Mouse (Mus musculus): Measurements from ENCODE around the gene Fam229a. TPM values are rescaled to one million over a fixed set of nuclear protein-coding genes. Genes with fewer than 3 reads are reported as not detected.

The Fam229a gene
- not detected for polyA plus RNA-seq (2014; fragmentation: Illumina TruSeq; extraction: RNeasy Lipid Tissue Mini Kit (QIAGEN cat#74804); ENCODE audit: low read depth, low replicate concordance)

GRCm38 (mm10) chr4:129490972-129491880, at the start of gene Fam229a, which contains the start of gene Tssk3:
Gene Fam229a, plus strand, starts transcription at chr4:129491190.
Gene Tssk3, minus strand, starts transcription at chr4:129491022.

GRCm38 (mm10) chr4:129461183-129461960, 29.6 kb upstream of the Fam229a start, which contains the start of gene Bsdc1:
Gene Bsdc1, plus strand, starts transcription at chr4:129461581.

GRCm38 (mm10) chr4:129513086-129513767, 22.2 kb downstream of the Fam229a start, which contains the start of gene Marcksl1:
Gene Marcksl1, plus strand, starts transcription at chr4:129513581.

Other genes with a start within 250 kb of the Fam229a start
- 2.6 TPM for gene C77080, start 229.8 kb upstream of the Fam229a start, polyA plus RNA-seq (2014; fragmentation: Illumina TruSeq; extraction: RNeasy Lipid Tissue Mini Kit (QIAGEN cat#74804); ENCODE audit: low read depth, low replicate concordance)
- 21.0 TPM for gene Sync, start 203.6 kb upstream of the Fam229a start, polyA plus RNA-seq (2014; fragmentation: Illumina TruSeq; extraction: RNeasy Lipid Tissue Mini Kit (QIAGEN cat#74804); ENCODE audit: low read depth, low replicate concordance)
- gene Rbbp4, start 155.8 kb upstream of the Fam229a start, polyA plus RNA-seq (2014; fragmentation: Illumina TruSeq; extraction: RNeasy Lipid Tissue Mini Kit (QIAGEN cat#74804); ENCODE audit: low read depth, low replicate concordance), result 41.0 TPM
- gene Zbtb8os, start 155.5 kb upstream of the Fam229a start, polyA plus RNA-seq (2014; fragmentation: Illumina TruSeq; extraction: RNeasy Lipid Tissue Mini Kit (QIAGEN cat#74804); ENCODE audit: low read depth, low replicate concordance), result 33.3 TPM
- gene Zbtb8a, start 113.1 kb upstream of the Fam229a start, polyA plus RNA-seq (2014; fragmentation: Illumina TruSeq; extraction: RNeasy Lipid Tissue Mini Kit (QIAGEN cat#74804); ENCODE audit: low read depth, low replicate concordance), result 3.6 TPM
- gene Zbtb8b, start 50.3 kb upstream of the Fam229a start, polyA plus RNA-seq (2014; fragmentation: Illumina TruSeq; extraction: RNeasy Lipid Tissue Mini Kit (QIAGEN cat#74804); ENCODE audit: low read depth, low replicate concordance), result not detected
- 48.9 TPM for gene Bsdc1, start 29.6 kb upstream of the Fam229a start, polyA plus RNA-seq (2014; fragmentation: Illumina TruSeq; extraction: RNeasy Lipid Tissue Mini Kit (QIAGEN cat#74804); ENCODE audit: low read depth, low replicate concordance)
- gene Tssk3, start 168 bp upstream of the Fam229a start, polyA plus RNA-seq (2014; fragmentation: Illumina TruSeq; extraction: RNeasy Lipid Tissue Mini Kit (QIAGEN cat#74804); ENCODE audit: low read depth, low replicate concordance), result not detected
- gene Marcksl1, start 22.4 kb downstream of the Fam229a start, polyA plus RNA-seq (2014; fragmentation: Illumina TruSeq; extraction: RNeasy Lipid Tissue Mini Kit (QIAGEN cat#74804); ENCODE audit: low read depth, low replicate concordance), result 5.8 TPM
- 25.7 TPM for gene Hdac1, start 51.5 kb downstream of the Fam229a start, polyA plus RNA-seq (2014; fragmentation: Illumina TruSeq; extraction: RNeasy Lipid Tissue Mini Kit (QIAGEN cat#74804); ENCODE audit: low read depth, low replicate concordance)
- 0.68 TPM for gene Lck, start 82.5 kb downstream of the Fam229a start, polyA plus RNA-seq (2014; fragmentation: Illumina TruSeq; extraction: RNeasy Lipid Tissue Mini Kit (QIAGEN cat#74804); ENCODE audit: low read depth, low replicate concordance)
- gene Fam167b, start 87.4 kb downstream of the Fam229a start, polyA plus RNA-seq (2014; fragmentation: Illumina TruSeq; extraction: RNeasy Lipid Tissue Mini Kit (QIAGEN cat#74804); ENCODE audit: low read depth, low replicate concordance), result 0.73 TPM
- 141 TPM for gene Eif3i, start 109.5 kb downstream of the Fam229a start, polyA plus RNA-seq (2014; fragmentation: Illumina TruSeq; extraction: RNeasy Lipid Tissue Mini Kit (QIAGEN cat#74804); ENCODE audit: low read depth, low replicate concordance)
- gene Tmem234, start 109.5 kb downstream of the Fam229a start, polyA plus RNA-seq (2014; fragmentation: Illumina TruSeq; extraction: RNeasy Lipid Tissue Mini Kit (QIAGEN cat#74804); ENCODE audit: low read depth, low replicate concordance), result 78.7 TPM
- 2.9 TPM for gene Dcdc2b, start 123.1 kb downstream of the Fam229a start, polyA plus RNA-seq (2014; fragmentation: Illumina TruSeq; extraction: RNeasy Lipid Tissue Mini Kit (QIAGEN cat#74804); ENCODE audit: low read depth, low replicate concordance)
- 16.9 TPM for gene Iqcc, start 127.9 kb downstream of the Fam229a start, polyA plus RNA-seq (2014; fragmentation: Illumina TruSeq; extraction: RNeasy Lipid Tissue Mini Kit (QIAGEN cat#74804); ENCODE audit: low read depth, low replicate concordance)
- 21.7 TPM for gene Ccdc28b, start 132.8 kb downstream of the Fam229a start, polyA plus RNA-seq (2014; fragmentation: Illumina TruSeq; extraction: RNeasy Lipid Tissue Mini Kit (QIAGEN cat#74804); ENCODE audit: low read depth, low replicate concordance)
- 25.6 TPM for gene Txlna, start 149.9 kb downstream of the Fam229a start, polyA plus RNA-seq (2014; fragmentation: Illumina TruSeq; extraction: RNeasy Lipid Tissue Mini Kit (QIAGEN cat#74804); ENCODE audit: low read depth, low replicate concordance)
- 43.9 TPM for gene Kpna6, start 181.6 kb downstream of the Fam229a start, polyA plus RNA-seq (2014; fragmentation: Illumina TruSeq; extraction: RNeasy Lipid Tissue Mini Kit (QIAGEN cat#74804); ENCODE audit: low read depth, low replicate concordance)
- gene Tmem39b, start 205.6 kb downstream of the Fam229a start, polyA plus RNA-seq (2014; fragmentation: Illumina TruSeq; extraction: RNeasy Lipid Tissue Mini Kit (QIAGEN cat#74804); ENCODE audit: low read depth, low replicate concordance), result 4.8 TPM

Data from heart, adult 10 weeks (tissue).